Mouse (Mus musculus) stomach, postnatal 0 days (tissue): ENCODE measurements around the gene Pfkfb3.

Source experiments
- CTCF ChIP-seq: IDR thresholded peaks from 2 replicates; pipeline ENCODE4 v1.5.1; 2016; ENCODE audit warnings: antibody characterized with exemption, low read depth, mild to moderate bottlenecking, moderate library complexity
- EP300 ChIP-seq: optimal IDR thresholded peaks from 2 replicates; pipeline ENCODE3; 2016; ENCODE audit warnings: antibody characterized with exemption

GRCm38 (mm10) chr2:11566241-11566640 is 12.4 kb upstream of the Pfkfb3 start:
- TF ChIP-seq CTCF: no peak
- TF ChIP-seq EP300: no peak
